Mouse (Mus musculus): ENCODE results near the gene Cdcp2. TPM values are rescaled to one million over a fixed set of nuclear protein-coding genes. Genes with fewer than 3 reads are reported as not detected.

Cdcp2 gene
- polyA plus RNA-seq, 1 experiment: not detected

GRCm38 (mm10) chr4:107156983-107157401 lies 60.3 kb downstream of the Cdcp2 start:
- H3K79me2 ChIP-seq (ENCODE audit: control insufficient read depth, insufficient read depth): no peaks in the 10 kb centered on the region
- H3K36me3 ChIP-seq (ENCODE audit: control insufficient read depth, insufficient read depth): peaks cover 22% of the 10 kb centered on the region
- H3ac ChIP-seq (ENCODE audit: control insufficient read depth, insufficient read length, low read depth): no peak overlapping the region
- no peaks in the 10 kb centered on the region for H3K79me3 ChIP-seq (ENCODE audit: low read depth)
- no peak for TF ChIP-seq CEBPB (IDR thresholded peaks at IDR 0.05; ENCODE audit: low read depth)
- no peak overlapping the region for H3K4me3 ChIP-seq (ENCODE audit: insufficient read depth, poor library complexity, severe bottlenecking)
- no peaks in the 10 kb centered on the region for H3K27me3 ChIP-seq (ENCODE audit: control insufficient read depth, insufficient read depth, insufficient read length)

- peaks cover 26% of the 10 kb centered on the region for H3K36me3 ChIP-seq (ENCODE audit: control insufficient read depth, insufficient read depth)
- no peak for TF ChIP-seq MYOD1 (IDR thresholded peaks at IDR 0.05; ENCODE audit: control insufficient read depth, insufficient read length, low read depth)
- TF ChIP-seq MAX (IDR thresholded peaks at IDR 0.05): no peak
- no peak for TF ChIP-seq MYOG (IDR thresholded peaks at IDR 0.05; ENCODE audit: control insufficient read depth, extremely low read depth, insufficient read length)
- no peak for TF ChIP-seq USF1 (IDR thresholded peaks at IDR 0.05; ENCODE audit: low read depth)
- TF ChIP-seq CEBPB (IDR thresholded peaks at IDR 0.05; ENCODE audit: low read depth): no peak
- no peak for TF ChIP-seq FOSL1 (IDR thresholded peaks at IDR 0.05; ENCODE audit: insufficient read depth, low read length, poor library complexity, severe bottlenecking)
- no peak for TF ChIP-seq CTCF (IDR thresholded peaks at IDR 0.05; ENCODE audit: control insufficient read depth, insufficient read depth, insufficient read length)
- no peak overlapping the region for H3ac ChIP-seq (ENCODE audit: control insufficient read depth, insufficient read length, low read depth)
Measured at GRCm38 (mm10) chr4:107159166-107159773, 62.6 kb downstream of the Cdcp2 start.

GRCm38 (mm10) chr4:107160181-107160580 lies 63.5 kb downstream of the Cdcp2 start:
- Histone ChIP-seq H3K36me3 (ENCODE audit: control insufficient read depth, insufficient read depth) (peaks cover 33% of the 10 kb centered on the region), H3K79me3 (ENCODE audit: low read depth) (no peaks in the 10 kb centered on the region), H3K79me2 (ENCODE audit: control insufficient read depth, insufficient read depth) (no peaks in the 10 kb centered on the region), H3K27me3 (ENCODE audit: control insufficient read depth, insufficient read depth, insufficient read length) (no peaks in the 10 kb centered on the region), H3ac (ENCODE audit: control insufficient read depth, insufficient read length, low read depth) (no peak overlapping the region), H3K4me3 (ENCODE audit: insufficient read depth, poor library complexity, severe bottlenecking) (no peak overlapping the region)
- TF ChIP-seq FOSL1 (IDR thresholded peaks at IDR 0.05; ENCODE audit: insufficient read depth, low read length, poor library complexity, severe bottlenecking) (no peak), MYOG (IDR thresholded peaks at IDR 0.05; ENCODE audit: control insufficient read depth, extremely low read depth, insufficient read length) (no peak), CEBPB (IDR thresholded peaks at IDR 0.05; ENCODE audit: low read depth) (no peak), CTCF (IDR thresholded peaks at IDR 0.05; ENCODE audit: control insufficient read depth, insufficient read depth, insufficient read length) (no peak), MYOD1 (IDR thresholded peaks at IDR 0.05; ENCODE audit: control insufficient read depth, insufficient read length, low read depth) (no peak), MAX (IDR thresholded peaks at IDR 0.05) (no peak), USF1 (IDR thresholded peaks at IDR 0.05; ENCODE audit: low read depth) (no peak)

More at GRCm38 (mm10) chr4:107159166-107159773, 62.6 kb downstream of the Cdcp2 start:
- Histone ChIP-seq H3K27me3 (ENCODE audit: control insufficient read depth, insufficient read depth, insufficient read length) (no peaks in the 10 kb centered on the region), H3K79me2 (ENCODE audit: control insufficient read depth, insufficient read depth) (no peaks in the 10 kb centered on the region), H3K4me3 (ENCODE audit: insufficient read depth, poor library complexity, severe bottlenecking) (no peak overlapping the region), H3K79me3 (ENCODE audit: low read depth) (no peaks in the 10 kb centered on the region)

Other genes with a start within 250 kb of the Cdcp2 start
- gene Ssbp3, start 186.2 kb upstream of the Cdcp2 start, polyA plus RNA-seq (2012; fragmentation: generic; extraction: Trizol): 74.7 TPM
- 75.5 TPM for gene Mrpl37, start 30.0 kb upstream of the Cdcp2 start, polyA plus RNA-seq (2012; fragmentation: generic; extraction: Trizol)
- gene Cyb5rl, start 29.9 kb upstream of the Cdcp2 start, polyA plus RNA-seq (2012; fragmentation: generic; extraction: Trizol): 9.5 TPM
- gene Tmem59, start 81.5 kb downstream of the Cdcp2 start, polyA plus RNA-seq (2012; fragmentation: generic; extraction: Trizol): 142 TPM
- gene Tceanc2, start 82.2 kb downstream of the Cdcp2 start, polyA plus RNA-seq (2012; fragmentation: generic; extraction: Trizol): 15.6 TPM
- gene Ldlrad1, start 112.3 kb downstream of the Cdcp2 start, polyA plus RNA-seq (2012; fragmentation: generic; extraction: Trizol): not detected
- 32.5 TPM for gene Lrrc42, start 156.6 kb downstream of the Cdcp2 start, polyA plus RNA-seq (2012; fragmentation: generic; extraction: Trizol)
- 15.5 TPM for gene Hspb11, start 156.7 kb downstream of the Cdcp2 start, polyA plus RNA-seq (2012; fragmentation: generic; extraction: Trizol)
- not detected for gene Dio1, start 210.3 kb downstream of the Cdcp2 start, polyA plus RNA-seq (2012; fragmentation: generic; extraction: Trizol)
- gene Yipf1, start 217.5 kb downstream of the Cdcp2 start, polyA plus RNA-seq (2012; fragmentation: generic; extraction: Trizol): 35.1 TPM